Mouse (Mus musculus): ENCODE measurements around the gene Brcc3. TPM values are rescaled to one million over a fixed set of nuclear protein-coding genes. Genes with fewer than 3 reads are reported as not detected.
"Not testable (repeated sequence)": the region's sequence is repeated elsewhere in the genome, so short reads cannot be mapped to it uniquely, and the experiment has no call there.

The Brcc3 gene
- polyA plus RNA-seq, 1 experiment from 2014 or later = 56.8 TPM

- WGBS = 19% methylated on average over 37 of the region's 37 CpGs
Measured at GRCm38 (mm10) chrX:75475182-75475644, 58.8 kb downstream of the Brcc3 start.

GRCm38 (mm10) chrX:75489886-75490285 lies 73.5 kb downstream of the Brcc3 start:
- Histone ChIP-seq H3K9me3 (no peaks in the 10 kb centered on the region), H3K27me3 (no peaks in the 10 kb centered on the region), H3K4me1 (no peaks in the 10 kb centered on the region), H3K9ac (replicated peaks) (no peak overlapping the region), H3K4me3 (no peak overlapping the region), H3K36me3 (no peaks in the 10 kb centered on the region), H3K4me2 (replicated peaks) (no peak overlapping the region), H3K27ac (replicated peaks) (no peak overlapping the region)
- 89% methylated on average over 1 of the region's 1 CpGs for WGBS
- ATAC-seq (ENCODE audit: low FRiP score, low read depth) = no peak

More at GRCm38 (mm10) chrX:75475182-75475644, 58.8 kb downstream of the Brcc3 start:
- Histone ChIP-seq H3K4me2 (replicated peaks) (peak overlapping the region; percentile 40), H3K4me3 (peak overlapping the region; percentile 38), H3K27ac (replicated peaks) (0 out of 2 replicates have a peak overlapping the region, but pooled peaks have one; percentile 42), H3K9ac (replicated peaks) (0 out of 2 replicates have a peak overlapping the region, but pooled peaks have one; percentile 39)
- not testable (repeated sequence) for H3K9me3 ChIP-seq, H3K27me3 ChIP-seq, H3K4me1 ChIP-seq, H3K36me3 ChIP-seq
- peak; percentile 97 for ATAC-seq (ENCODE audit: low FRiP score, low read depth)

Other genes with a start within 250 kb of the Brcc3 start
- 35.1 and 36.6 TPM in 2 replicates for gene Fundc2, start 34.2 kb upstream of the Brcc3 start, polyA plus RNA-seq (2016; fragmentation: Nextera tagmentation; extraction: Ambion mirVana)
- 1.9 TPM in 2 replicates for gene F8, start 34.0 kb upstream of the Brcc3 start, polyA plus RNA-seq (2016; fragmentation: Nextera tagmentation; extraction: Ambion mirVana)
- 24.7 and 25.0 TPM in 2 replicates for gene Cmc4, start within 50 bp of the Brcc3 start, polyA plus RNA-seq (2016; fragmentation: Nextera tagmentation; extraction: Ambion mirVana)
- gene Mtcp1, start within 50 bp of the Brcc3 start, polyA plus RNA-seq (2016; fragmentation: Nextera tagmentation; extraction: Ambion mirVana) = 11.6 and 13.5 TPM in 2 replicates
- 249 and 258 TPM in 2 replicates for gene Vbp1, start 97.7 kb downstream of the Brcc3 start, polyA plus RNA-seq (2016; fragmentation: Nextera tagmentation; extraction: Ambion mirVana)
- 21.3 and 23.8 TPM in 2 replicates for gene Rab39b, start 161.6 kb downstream of the Brcc3 start, polyA plus RNA-seq (2016; fragmentation: Nextera tagmentation; extraction: Ambion mirVana)

Measured in midbrain, embryonic 12.5 days (tissue).